Mouse (Mus musculus) kidney, embryonic 16.5 days (tissue): ENCODE measurements around the gene Syne2. TPM values are rescaled to one million over a fixed set of nuclear protein-coding genes. Genes with fewer than 3 reads are reported as not detected.
A peak's percentile ranks its signal among the peaks of the same experiment; 100 is the strongest.

Experiments
- ATAC-seq: fragments of 200-750 bp; cut with Nextera tagmentation; 2 replicates; pipeline ENCODE4 v1.8.0; 2017; ENCODE audit warnings: moderate TSS enrichment; ENCODE audit not compliant: low FRiP score, low TSS enrichment
- H3K27ac ChIP-seq: fragments of 300-500 bp; sonication (generic); 2 replicates; pipeline ENCODE4 v1.5.1; 2014; ENCODE audit warnings: low read length
- H3K27me3 ChIP-seq: fragments of 300-500 bp; sonication (generic); 2 replicates; pipeline ENCODE4 v1.6.1; 2014; ENCODE audit warnings: low read length, control low read depth, mixed read lengths; ENCODE audit not compliant: insufficient read depth
- H3K36me3 ChIP-seq: fragments of 300-500 bp; sonication (generic); 2 replicates; pipeline ENCODE4 v1.6.1; 2014; ENCODE audit warnings: low read length, control low read depth, mixed read lengths; ENCODE audit not compliant: insufficient read depth
- H3K4me1 ChIP-seq: fragments of 300-500 bp; sonication (generic); 2 replicates; pipeline ENCODE4 v1.6.1; 2014; ENCODE audit warnings: low read length, control low read depth, mixed read lengths; ENCODE audit not compliant: insufficient read depth
- H3K4me2 ChIP-seq: fragments of 300-500 bp; sonication (generic); replicated peaks from 2 replicates; pipeline ENCODE4 v1.6.1; 2014; ENCODE audit warnings: low read depth, low read length
- H3K4me3 ChIP-seq: fragments of 300-500 bp; sonication (generic); 2 replicates; pipeline ENCODE4 v1.5.1; 2014; ENCODE audit warnings: mild to moderate bottlenecking, low read length
- H3K9ac ChIP-seq: fragments of 300-500 bp; sonication (generic); replicated peaks from 2 replicates; pipeline ENCODE4 v1.6.1; 2014; ENCODE audit warnings: low read length
- H3K9me3 ChIP-seq: fragments of 300-500 bp; sonication (generic); 2 replicates; pipeline ENCODE4 v1.6.1; 2016; ENCODE audit warnings: low read length, control low read depth
- WGBS: fragments of 180-500 bp; shearing (Covaris S2); extraction: QIAGEN DNeasy Blood & Tissue Kit; methylation state at CpG from one replicate; pipeline ENCODE4 v1.1.7; 2014; 5-methylcytosine and 5-hydroxymethylcytosine counted together
- polyA plus RNA-seq: library from polyadenylated mRNA; unstranded; fragments of >200 nt; fragmentation: Nextera tagmentation; extraction: Ambion mirVana; gene quantifications from 2 replicates; pipeline ENCODE4 v1.2.1, GENCODE M21; 2015

Gene Syne2
- polyA plus RNA-seq, 1 experiment from 2014 or later = 58.7 TPM

GRCm38 (mm10) chr12:75806281-75806680 is 11.7 kb upstream of the Syne2 start:
- Histone ChIP-seq H3K27me3 (no peaks in the 10 kb centered on the region), H3K9ac (no peak overlapping the region), H3K4me3 (no peak overlapping the region), H3K36me3 (no peaks in the 10 kb centered on the region), H3K9me3 (no peaks in the 10 kb centered on the region), H3K27ac (no peak overlapping the region), H3K4me2 (no peak overlapping the region), H3K4me1 (no peaks in the 10 kb centered on the region)
- 84% methylated on average over 4 of the region's 4 CpGs for WGBS
- ATAC-seq = no peak

GRCm38 (mm10) chr12:75813766-75814165 is 4.2 kb upstream of the Syne2 start:
- ATAC-seq = no peak
- Histone ChIP-seq H3K27me3 (no peaks in the 10 kb centered on the region), H3K9me3 (no peaks in the 10 kb centered on the region), H3K4me1 (peaks cover 9% of the 10 kb centered on the region; the same call in 1 of the 2 replicates), H3K9ac (no peak overlapping the region), H3K4me3 (no peak overlapping the region), H3K36me3 (no peaks in the 10 kb centered on the region), H3K4me2 (no peak overlapping the region), H3K27ac (no peak overlapping the region)
- 92% methylated on average over 2 of the region's 2 CpGs for WGBS

GRCm38 (mm10) chr12:75814551-75814950 is 3.4 kb upstream of the Syne2 start:
- ATAC-seq = no peak
- Histone ChIP-seq H3K4me3 (no peak overlapping the region), H3K27ac (no peak overlapping the region), H3K9ac (no peak overlapping the region), H3K9me3 (no peaks in the 10 kb centered on the region), H3K27me3 (no peaks in the 10 kb centered on the region), H3K4me2 (no peak overlapping the region), H3K4me1 (peaks cover 13% of the 10 kb centered on the region), H3K36me3 (no peaks in the 10 kb centered on the region)
- WGBS = 76% methylated on average over 6 of the region's 6 CpGs

GRCm38 (mm10) chr12:75816981-75817856 is 715 bp upstream of the Syne2 start:
- ATAC-seq = peak; percentile 5; the same call in 1 of the 2 replicates
- H3K27me3 ChIP-seq = 0 out of 2 replicates have a peak, but pooled peaks cover 3% of the 10 kb centered on the region
- H3K9ac ChIP-seq = peak overlapping the region; percentile 96
- peaks cover 31% of the 10 kb centered on the region for H3K4me1 ChIP-seq
- 8% methylated on average over 22 of the region's 25 CpGs for WGBS
- H3K4me3 ChIP-seq = peak overlapping the region; percentile 80
- no peaks in the 10 kb centered on the region for H3K9me3 ChIP-seq
- no peaks in the 10 kb centered on the region for H3K36me3 ChIP-seq
- peak overlapping the region; percentile 62 for H3K4me2 ChIP-seq
- no peak overlapping the region for H3K27ac ChIP-seq

- Histone ChIP-seq H3K4me3 (peak overlapping the region; percentile 80), H3K9ac (peak overlapping the region; percentile 96), H3K4me1 (peaks cover 32% of the 10 kb centered on the region), H3K27me3 (0 out of 2 replicates have a peak, but pooled peaks cover 3% of the 10 kb centered on the region), H3K36me3 (no peaks in the 10 kb centered on the region), H3K4me2 (peak overlapping the region; percentile 62), H3K9me3 (no peaks in the 10 kb centered on the region), H3K27ac (peak overlapping the region; percentile 80)
- ATAC-seq = peak; percentile 79
- under 1% methylated on average over 86 of the region's 93 CpGs for whole genome bisulfite sequencing
These were observed 810 bp downstream of the Syne2 start for GRCm38 (mm10) chr12:75818453-75819434.

GRCm38 (mm10) chr12:75819481-75819880 is 1.5 kb downstream of the Syne2 start:
- H3K27me3 ChIP-seq = 0 out of 2 replicates have a peak, but pooled peaks cover 3% of the 10 kb centered on the region
- H3K9ac ChIP-seq = peak overlapping the region; percentile 96
- H3K9me3 ChIP-seq = no peaks in the 10 kb centered on the region
- 7% methylated on average over 11 of the region's 11 CpGs for WGBS
- H3K36me3 ChIP-seq = no peaks in the 10 kb centered on the region
- peak overlapping the region; percentile 62 for H3K4me2 ChIP-seq
- H3K4me1 ChIP-seq = peaks cover 33% of the 10 kb centered on the region
- H3K27ac ChIP-seq = peak overlapping the region; percentile 80; the same call in 1 of the 2 replicates
- no peak for ATAC-seq
- H3K4me3 ChIP-seq = peak overlapping the region; percentile 80

GRCm38 (mm10) chr12:75820216-75820615 is 2.3 kb downstream of the Syne2 start:
- ATAC-seq = no peak
- no peaks in the 10 kb centered on the region for H3K36me3 ChIP-seq
- H3K9me3 ChIP-seq = no peaks in the 10 kb centered on the region
- 75% methylated on average over 7 of the region's 7 CpGs for WGBS
- 0 out of 2 replicates have a peak, but pooled peaks cover 3% of the 10 kb centered on the region for H3K27me3 ChIP-seq
- no peak overlapping the region for H3K27ac ChIP-seq
- no peak overlapping the region for H3K9ac ChIP-seq
- peaks cover 38% of the 10 kb centered on the region for H3K4me1 ChIP-seq
- H3K4me3 ChIP-seq = no peak overlapping the region
- H3K4me2 ChIP-seq = peak overlapping the region; percentile 62; the same call in 1 of the 2 replicates

GRCm38 (mm10) chr12:75822122-75822521 is 4.2 kb downstream of the Syne2 start:
- no peak overlapping the region for H3K9ac ChIP-seq
- no peak overlapping the region for H3K27ac ChIP-seq
- H3K27me3 ChIP-seq = 0 out of 2 replicates have a peak, but pooled peaks cover 7% of the 10 kb centered on the region
- H3K4me3 ChIP-seq = no peak overlapping the region
- no peak overlapping the region for H3K4me2 ChIP-seq
- no peaks in the 10 kb centered on the region for H3K36me3 ChIP-seq
- H3K9me3 ChIP-seq = no peaks in the 10 kb centered on the region
- WGBS = 30% methylated on average over 6 of the region's 6 CpGs
- no peak for ATAC-seq
- H3K4me1 ChIP-seq = peaks cover 52% of the 10 kb centered on the region

GRCm38 (mm10) chr12:75823475-75823874 is 5.5 kb downstream of the Syne2 start:
- no peak overlapping the region for H3K9ac ChIP-seq
- no peak for ATAC-seq
- H3K4me2 ChIP-seq = no peak overlapping the region
- no peaks in the 10 kb centered on the region for H3K9me3 ChIP-seq
- H3K4me1 ChIP-seq = peaks cover 59% of the 10 kb centered on the region
- 0 out of 2 replicates have a peak, but pooled peaks cover 7% of the 10 kb centered on the region for H3K27me3 ChIP-seq
- no peak overlapping the region for H3K4me3 ChIP-seq
- no peaks in the 10 kb centered on the region for H3K36me3 ChIP-seq
- H3K27ac ChIP-seq = no peak overlapping the region
- 90% methylated on average over 6 of the region's 6 CpGs for WGBS
